Mouse (Mus musculus): ENCODE measurements at regions not wholly inside any gene's neighbourhood (a gene's known extent, or its start where the extent isn't known, plus 50 kb on each side); places are given as distances from the start of the nearest gene placed in this dataset.

DNA sequence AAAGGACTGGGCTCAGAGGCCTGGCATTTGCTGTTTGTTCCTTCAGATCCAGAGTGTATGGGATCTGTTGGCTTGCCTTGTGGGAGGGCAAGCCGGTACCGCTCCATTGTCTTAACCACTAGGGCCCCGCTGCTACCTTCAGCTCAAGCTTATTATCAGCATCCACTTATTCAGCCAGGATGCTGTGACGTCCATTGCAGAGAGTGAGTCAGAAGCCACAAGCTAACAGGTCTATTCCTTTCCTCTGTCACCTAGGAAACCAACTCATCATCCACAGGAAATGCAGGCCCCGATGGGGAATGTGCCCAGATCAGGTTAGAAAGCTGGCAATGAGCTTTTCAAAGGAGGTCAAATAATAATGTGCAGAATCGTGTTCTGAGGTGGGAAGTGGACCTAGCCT lies 73.8 kb upstream of the Mkln1 start:
- Histone ChIP-seq H3K27ac (replicated peaks) (0 out of 2 replicates have a peak overlapping the region, but pooled peaks have one; percentile 33), H3K4me1 (peaks cover 23% of the 10 kb centered on the region), H3K36me3 (no peaks in the 10 kb centered on the region), H3K9me3 (replicated peaks) (no peaks in the 10 kb centered on the region), H3K27me3 (ENCODE audit: low read depth, poor library complexity, severe bottlenecking) (0 out of 2 replicates have a peak, but pooled peaks cover under 1% of the 10 kb centered on the region), H3K4me3 (no peak overlapping the region)
- no peak for DNase-seq (ENCODE audit: low spot score)
- 52% methylated on average over 6 of the region's 6 CpGs for WGBS

DNA sequence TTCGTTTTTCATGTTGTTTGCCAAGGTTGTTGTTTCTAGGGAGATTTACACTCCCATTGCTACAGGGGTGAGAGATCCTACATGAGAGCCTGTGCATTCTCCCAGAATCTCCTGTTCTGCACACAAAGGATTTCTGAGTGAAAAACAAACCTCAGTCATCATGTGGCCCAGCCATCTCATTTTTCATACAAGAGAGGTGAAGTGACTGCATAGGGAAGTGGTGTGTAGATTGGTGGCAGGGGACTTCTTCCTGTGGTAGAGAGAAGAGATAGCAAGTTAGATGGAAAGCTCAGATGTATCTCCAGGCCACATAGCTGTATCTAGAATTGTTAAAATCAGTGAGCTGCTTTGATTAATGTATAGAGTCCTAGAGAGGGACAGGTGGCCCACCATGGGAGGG lies 72.9 kb upstream of the Mkln1 start:
- Histone ChIP-seq H3K36me3 (no peaks in the 10 kb centered on the region), H3K27me3 (ENCODE audit: low read depth, poor library complexity, severe bottlenecking) (no peaks in the 10 kb centered on the region), H3K9me3 (replicated peaks) (no peaks in the 10 kb centered on the region), H3K4me3 (no peak overlapping the region), H3K27ac (replicated peaks) (no peak overlapping the region), H3K4me1 (peaks cover 23% of the 10 kb centered on the region)
- DNase-seq (ENCODE audit: low spot score), result no peak
- 95% methylated on average over 1 of the region's 1 CpGs for WGBS

- H3K27me3 ChIP-seq (ENCODE audit: low read depth, poor library complexity, severe bottlenecking), result no peaks in the 10 kb centered on the region
- 82% methylated on average over 7 of the region's 7 CpGs for WGBS
- H3K9me3 ChIP-seq (replicated peaks), result no peaks in the 10 kb centered on the region
- DNase-seq (ENCODE audit: low spot score), result no peak
- no peak overlapping the region for H3K4me3 ChIP-seq
- H3K4me1 ChIP-seq, result peaks cover 9% of the 10 kb centered on the region
- H3K27ac ChIP-seq (replicated peaks), result no peak overlapping the region
- no peaks in the 10 kb centered on the region for H3K36me3 ChIP-seq
Observed at GRCm38 (mm10) chr6:31330327-31330726, 68.2 kb upstream of the Mkln1 start.

GRCm38 (mm10) chr6:31330868-31331267 lies 67.7 kb upstream of the Mkln1 start:
- H3K27ac ChIP-seq (replicated peaks), result no peak overlapping the region
- H3K36me3 ChIP-seq, result no peaks in the 10 kb centered on the region
- H3K27me3 ChIP-seq (ENCODE audit: low read depth, poor library complexity, severe bottlenecking), result no peaks in the 10 kb centered on the region
- H3K4me1 ChIP-seq, result peaks cover 9% of the 10 kb centered on the region
- 85% methylated on average over 3 of the region's 3 CpGs for WGBS
- DNase-seq (ENCODE audit: low spot score), result no peak
- H3K9me3 ChIP-seq (replicated peaks), result no peaks in the 10 kb centered on the region
- no peak overlapping the region for H3K4me3 ChIP-seq

GRCm38 (mm10) chr6:31332254-31332653 lies 66.3 kb upstream of the Mkln1 start:
- H3K36me3 ChIP-seq, result no peaks in the 10 kb centered on the region
- no peak overlapping the region for H3K27ac ChIP-seq (replicated peaks)
- WGBS, result 86% methylated on average over 6 of the region's 6 CpGs
- no peaks in the 10 kb centered on the region for H3K27me3 ChIP-seq (ENCODE audit: low read depth, poor library complexity, severe bottlenecking)
- no peak overlapping the region for H3K4me3 ChIP-seq
- no peaks in the 10 kb centered on the region for H3K9me3 ChIP-seq (replicated peaks)
- H3K4me1 ChIP-seq, result peaks cover 9% of the 10 kb centered on the region
- no peak for DNase-seq (ENCODE audit: low spot score)

DNA sequence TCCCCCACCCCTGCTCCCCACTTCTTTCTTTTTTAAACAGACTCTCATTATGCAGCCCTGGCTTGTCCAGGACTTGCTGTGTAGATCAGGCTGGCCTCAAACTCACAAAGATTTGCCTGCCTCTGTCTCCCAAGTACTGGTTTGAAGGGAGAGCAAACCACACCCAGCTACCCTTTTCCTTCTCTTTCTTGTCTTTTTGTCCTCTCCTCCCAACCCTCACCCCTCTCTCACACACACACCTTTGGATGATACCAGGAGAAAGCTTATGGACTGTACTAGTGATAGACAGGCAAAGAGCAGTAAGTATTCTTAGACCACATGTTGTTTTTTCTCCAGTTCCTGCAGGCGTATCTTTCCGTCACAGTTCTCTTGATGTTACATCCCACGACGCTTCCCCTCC lies 65.8 kb upstream of the Mkln1 start:
- no peak overlapping the region for H3K4me3 ChIP-seq
- no peaks in the 10 kb centered on the region for H3K36me3 ChIP-seq
- WGBS, result 89% methylated on average over 4 of the region's 4 CpGs
- no peak for DNase-seq (ENCODE audit: low spot score)
- H3K4me1 ChIP-seq, result peaks cover 9% of the 10 kb centered on the region
- H3K27me3 ChIP-seq (ENCODE audit: low read depth, poor library complexity, severe bottlenecking), result no peaks in the 10 kb centered on the region
- no peaks in the 10 kb centered on the region for H3K9me3 ChIP-seq (replicated peaks)
- H3K27ac ChIP-seq (replicated peaks), result no peak overlapping the region

DNA sequence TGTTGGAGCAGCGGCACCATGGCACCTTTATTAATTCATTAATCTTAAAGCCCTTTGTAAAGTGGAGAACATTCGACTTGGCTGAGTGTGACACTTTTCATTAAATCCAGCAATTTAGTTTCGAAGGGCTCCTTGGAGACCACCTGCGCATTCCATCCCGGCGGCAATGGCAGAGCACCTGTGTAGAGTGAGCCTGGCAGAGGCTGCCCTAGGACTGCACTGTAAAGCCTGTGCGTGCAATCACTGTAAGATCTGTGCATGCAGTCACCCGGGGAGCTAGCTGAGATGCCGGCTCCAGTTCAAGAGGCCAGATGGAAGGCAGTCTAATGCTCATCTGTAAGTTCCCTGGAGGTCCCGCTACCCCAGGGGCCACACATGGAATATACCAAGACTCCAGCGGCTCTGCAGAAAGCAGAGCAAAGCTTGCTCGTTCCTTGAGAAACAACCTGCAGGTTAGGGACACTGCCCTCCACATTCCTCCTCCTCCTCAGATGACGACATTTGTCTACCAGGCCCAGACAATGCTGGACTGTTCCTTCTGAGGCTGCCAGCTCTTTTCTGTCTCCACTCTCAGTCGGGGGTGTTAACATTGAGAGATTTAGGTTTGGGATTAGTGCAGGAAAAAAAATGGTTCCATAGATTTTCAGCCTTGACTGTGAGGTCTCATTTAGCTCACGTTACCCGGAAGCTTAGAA lies 65.2 kb upstream of the Mkln1 start:
- no peaks in the 10 kb centered on the region for H3K9me3 ChIP-seq (replicated peaks)
- 79% methylated on average over 16 of the region's 16 CpGs for WGBS
- DNase-seq (ENCODE audit: low spot score), result no peak
- no peaks in the 10 kb centered on the region for H3K27me3 ChIP-seq (ENCODE audit: low read depth, poor library complexity, severe bottlenecking)
- peaks cover 9% of the 10 kb centered on the region for H3K4me1 ChIP-seq
- no peak overlapping the region for H3K4me3 ChIP-seq
- peak overlapping the region; percentile 35 for H3K27ac ChIP-seq (replicated peaks)
- no peaks in the 10 kb centered on the region for H3K36me3 ChIP-seq

DNA sequence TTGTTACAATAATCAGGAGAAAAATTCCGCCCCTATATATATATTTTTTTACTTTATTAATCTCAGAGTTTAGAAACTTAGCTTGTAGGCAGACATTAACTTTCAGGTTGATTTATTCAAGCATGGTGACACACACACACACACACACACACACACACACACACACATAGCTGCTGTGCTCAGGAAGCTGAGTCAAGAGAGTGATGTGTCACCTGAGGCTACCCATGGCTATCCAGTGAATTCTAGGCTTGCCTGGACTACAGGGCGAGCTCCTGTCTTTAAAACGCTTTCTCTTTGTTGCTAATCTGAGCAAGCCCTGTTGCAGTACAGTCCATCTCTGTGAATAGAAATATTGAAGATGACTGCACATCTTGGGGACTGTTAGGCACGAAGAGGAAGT lies 64.4 kb upstream of the Mkln1 start:
- no peaks in the 10 kb centered on the region for H3K9me3 ChIP-seq (replicated peaks)
- 86% methylated on average over 4 of the region's 4 CpGs for WGBS
- no peak overlapping the region for H3K27ac ChIP-seq (replicated peaks)
- H3K36me3 ChIP-seq, result no peaks in the 10 kb centered on the region
- H3K4me3 ChIP-seq, result no peak overlapping the region
- no peaks in the 10 kb centered on the region for H3K27me3 ChIP-seq (ENCODE audit: low read depth, poor library complexity, severe bottlenecking)
- no peak for DNase-seq (ENCODE audit: low spot score)
- peaks cover 9% of the 10 kb centered on the region for H3K4me1 ChIP-seq

GRCm38 (mm10) chr6:31339122-31339947 lies 59.2 kb upstream of the Mkln1 start:
- no peak for DNase-seq (ENCODE audit: low spot score)
- no peaks in the 10 kb centered on the region for H3K27me3 ChIP-seq (ENCODE audit: low read depth, poor library complexity, severe bottlenecking)
- H3K36me3 ChIP-seq, result no peaks in the 10 kb centered on the region
- WGBS, result 65% methylated on average over 13 of the region's 13 CpGs
- 0 out of 2 replicates have a peak, but pooled peaks cover 8% of the 10 kb centered on the region for H3K4me1 ChIP-seq
- H3K9me3 ChIP-seq (replicated peaks), result no peaks in the 10 kb centered on the region
- H3K4me3 ChIP-seq, result no peak overlapping the region
- no peak overlapping the region for H3K27ac ChIP-seq (replicated peaks)

DNA sequence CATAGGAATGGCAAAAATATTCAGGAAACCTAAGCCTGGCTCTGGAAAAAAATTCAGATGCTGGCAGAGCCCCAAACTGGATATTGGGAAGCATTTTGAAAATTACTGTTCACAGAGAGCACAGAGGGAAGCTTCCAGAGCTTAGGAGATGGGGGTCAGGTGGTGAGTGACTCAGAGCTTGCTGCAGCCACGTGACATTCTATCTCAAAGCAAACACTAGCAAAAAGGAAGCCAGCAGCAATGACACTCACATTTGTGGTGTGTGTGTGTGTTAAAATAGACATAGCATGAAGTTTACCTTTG lies 58.6 kb upstream of the Mkln1 start:
- Histone ChIP-seq H3K9me3 (replicated peaks) (no peaks in the 10 kb centered on the region), H3K27ac (replicated peaks) (no peak overlapping the region), H3K27me3 (ENCODE audit: low read depth, poor library complexity, severe bottlenecking) (no peaks in the 10 kb centered on the region), H3K4me3 (no peak overlapping the region), H3K36me3 (no peaks in the 10 kb centered on the region), H3K4me1 (0 out of 2 replicates have a peak, but pooled peaks cover 8% of the 10 kb centered on the region)
- WGBS, result 60% methylated on average over 1 of the region's 1 CpGs
- no peak for DNase-seq (ENCODE audit: low spot score)

- no peaks in the 10 kb centered on the region for H3K27me3 ChIP-seq (ENCODE audit: low read depth, poor library complexity, severe bottlenecking)
- peaks cover 13% of the 10 kb centered on the region for H3K4me1 ChIP-seq
- H3K4me3 ChIP-seq, result no peak overlapping the region
- 54% methylated on average over 10 of the region's 10 CpGs for WGBS
- no peaks in the 10 kb centered on the region for H3K36me3 ChIP-seq
- no peaks in the 10 kb centered on the region for H3K9me3 ChIP-seq (replicated peaks)
- DNase-seq (ENCODE audit: low spot score), result no peak
- H3K27ac ChIP-seq (replicated peaks), result peak overlapping the region; percentile 75
Observed at GRCm38 (mm10) chr6:31345366-31346084, 53.0 kb upstream of the Mkln1 start.

- Histone ChIP-seq H3K27me3 (ENCODE audit: low read depth, poor library complexity, severe bottlenecking) (no peaks in the 10 kb centered on the region), H3K36me3 (no peaks in the 10 kb centered on the region), H3K9me3 (replicated peaks) (no peaks in the 10 kb centered on the region), H3K4me1 (peaks cover 13% of the 10 kb centered on the region), H3K4me3 (no peak overlapping the region), H3K27ac (replicated peaks) (no peak overlapping the region)
- no peak for DNase-seq (ENCODE audit: low spot score)
- WGBS, result 90% methylated on average over 4 of the region's 4 CpGs
Observed at GRCm38 (mm10) chr6:31348333-31348732, 50.2 kb upstream of the Mkln1 start.
